Mouse (Mus musculus): ENCODE measurements around the gene Plet1.
A peak's percentile ranks its signal among the peaks of the same experiment; 100 is the strongest.

The Plet1 gene

GRCm38 (mm10) chr9:50533791-50534190 is 39.5 kb downstream of the Plet1 start:
- DNase-seq (ENCODE audit: low read depth, low spot score) = peak; percentile 42

GRCm38 (mm10) chr9:50535930-50536329 is 41.6 kb downstream of the Plet1 start:
- no peak for DNase-seq (ENCODE audit: low read depth, low spot score)

- no peak for DNase-seq (ENCODE audit: low read depth, low spot score)
Measured at GRCm38 (mm10) chr9:50536603-50537135, 42.3 kb downstream of the Plet1 start.

GRCm38 (mm10) chr9:50537295-50537694 is 43.0 kb downstream of the Plet1 start:
- peak; percentile 25 for DNase-seq (ENCODE audit: low read depth, low spot score)

- DNase-seq (ENCODE audit: low read depth, low spot score) = no peak
Measured at GRCm38 (mm10) chr9:50540170-50540569, 45.8 kb downstream of the Plet1 start.

GRCm38 (mm10) chr9:50542401-50542800 is 48.1 kb downstream of the Plet1 start:
- DNase-seq (ENCODE audit: low read depth, low spot score) = no peak

GRCm38 (mm10) chr9:50547859-50548478 is 53.6 kb downstream of the Plet1 start:
- DNase-seq (ENCODE audit: low read depth, low spot score) = peak; percentile 58

- DNase-seq (ENCODE audit: low read depth, low spot score) = no peak
Measured at GRCm38 (mm10) chr9:50548936-50549335, 54.6 kb downstream of the Plet1 start.

- no peak for DNase-seq (ENCODE audit: low read depth, low spot score)
Measured at GRCm38 (mm10) chr9:50552206-50552605, 57.9 kb downstream of the Plet1 start.

GRCm38 (mm10) chr9:50553547-50553946 is 59.2 kb downstream of the Plet1 start:
- DNase-seq (ENCODE audit: low read depth, low spot score) = no peak

- peak; percentile 48 for DNase-seq (ENCODE audit: low read depth, low spot score)
Measured at GRCm38 (mm10) chr9:50554241-50555093, 60.1 kb downstream of the Plet1 start, which contains the start of gene Il18. Gene Il18, plus strand, starts transcription at chr9:50554827.

GRCm38 (mm10) chr9:50555094-50555446 is 60.7 kb downstream of the Plet1 start, which contains the start of gene Bco2:
Gene Bco2, minus strand, starts transcription at chr9:50555181.
- DNase-seq (ENCODE audit: low read depth, low spot score) = no peak
